Mouse (Mus musculus) CD4-positive, CD25-positive, alpha-beta regulatory T cell, adult 2 months (primary cell): ENCODE results near the gene Abcb9.

ENCODE experiments used
- DNase-seq: peaks from one replicate; pipeline ENCODE4 v3.0.0-alpha.2; 2012; ENCODE audit warnings: low read depth, low spot score

Abcb9 gene

GRCm38 (mm10) chr5:124014180-124014579 lies 81.4 kb downstream of the Abcb9 start:
- no peak for DNase-seq

GRCm38 (mm10) chr5:124013747-124014146 lies 81.9 kb downstream of the Abcb9 start:
- no peak for DNase-seq

GRCm38 (mm10) chr5:124012885-124013284 lies 82.7 kb downstream of the Abcb9 start:
- no peak for DNase-seq

GRCm38 (mm10) chr5:124011927-124012326 lies 83.7 kb downstream of the Abcb9 start:
- DNase-seq, result no peak
